18 mouse cellular contexts compared by ENCODE assay signal in the genomic region with DNA sequence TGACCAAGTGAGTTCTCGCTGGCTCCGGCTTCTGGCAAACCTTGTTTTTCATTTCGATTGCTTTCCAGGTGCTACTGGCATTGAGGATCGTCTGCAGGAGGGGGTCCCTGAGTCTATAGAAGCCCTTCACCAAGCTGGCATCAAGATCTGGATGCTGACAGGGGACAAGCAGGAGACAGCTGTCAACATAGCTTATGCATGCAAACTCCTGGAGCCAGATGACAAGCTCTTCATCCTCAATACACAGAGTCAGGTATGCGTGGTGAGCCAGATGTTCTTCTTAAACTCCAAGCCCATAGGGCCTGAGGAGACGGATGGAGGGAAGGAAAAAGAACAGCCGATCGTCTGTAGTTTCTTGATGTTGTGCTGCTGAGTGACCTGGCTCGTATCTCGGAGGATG.
A peak's percentile ranks its signal among the peaks of the same experiment; 100 is the strongest.
DNase-seq lines count a peak whose midpoint lies in the region; ATAC-seq lines count a peak whose summit lies in the region.
"Had no signal": no experiment of that assay in that cellular context is flagged by ENCODE, and none has a peak within 500 bp of the region (broad histone marks: within the 10 kb centered on the region; RNA-seq: fewer than 3 reads in every experiment).

No protein-coding gene starts in this region.

- intact Hi-C loops in gastrocnemius, postnatal 14 days (cut with DNase I; ENCODE audit: low total_unique reads), result no loop called here

- no peaks in the 10 kb centered on the region for H3K9me3 ChIP-seq in embryonic facial prominence, embryonic 15.5 days (replicated peaks)
- no peaks in the 10 kb centered on the region for H3K9me3 ChIP-seq in embryonic facial prominence, embryonic 10.5 days
- H3K9me3 ChIP-seq in hindbrain, embryonic 15.5 days, result no peaks in the 10 kb centered on the region
- no peaks in the 10 kb centered on the region for H3K9me3 ChIP-seq in hindbrain, embryonic 10.5 days
- H3K9me3 ChIP-seq in neural tube, embryonic 15.5 days (replicated peaks), result no peaks in the 10 kb centered on the region
- H3K9me3 ChIP-seq: forebrain, embryonic 10.5 days; heart, embryonic 10.5 days had no signal

- no peak overlapping the region for H3K9ac ChIP-seq in embryonic facial prominence, embryonic 15.5 days
- H3K9ac ChIP-seq in hindbrain, embryonic 15.5 days, result no peak overlapping the region
- H3K9ac ChIP-seq in neural tube, embryonic 15.5 days (replicated peaks), result no peak overlapping the region
- H3K9ac ChIP-seq: hindbrain, embryonic 14.5 days had no signal

- no peaks in the 10 kb centered on the region for H3K27me3 ChIP-seq in embryonic facial prominence, embryonic 15.5 days
- no peaks in the 10 kb centered on the region for H3K27me3 ChIP-seq in embryonic facial prominence, embryonic 10.5 days (replicated peaks; ENCODE audit: low read depth, poor library complexity, severe bottlenecking)
- no peaks in the 10 kb centered on the region for H3K27me3 ChIP-seq in hindbrain, embryonic 15.5 days
- no peaks in the 10 kb centered on the region for H3K27me3 ChIP-seq in hindbrain, embryonic 10.5 days (ENCODE audit: insufficient read depth, poor library complexity, severe bottlenecking)
- H3K27me3 ChIP-seq in neural tube, embryonic 15.5 days (replicated peaks), result no peaks in the 10 kb centered on the region

- ATAC-seq in embryonic facial prominence, embryonic 15.5 days (ENCODE audit: insufficient number of reproducible peaks, low FRiP score, low TSS enrichment, low read depth), result 0 out of 2 replicates have a peak, but pooled peaks have one; percentile 32
- 0 out of 2 replicates have a peak, but pooled peaks have one; percentile 13 for ATAC-seq in hindbrain, embryonic 15.5 days (ENCODE audit: low FRiP score, low read depth)
- ATAC-seq in neural tube, embryonic 15.5 days (ENCODE audit: low FRiP score), result peak; percentile 14; the same call in 1 of the 2 replicates
- ATAC-seq: intestine, postnatal 0 days had no signal

- H3K4me1 ChIP-seq in embryonic facial prominence, embryonic 15.5 days, result no peaks in the 10 kb centered on the region
- no peaks in the 10 kb centered on the region for H3K4me1 ChIP-seq in embryonic facial prominence, embryonic 10.5 days
- no peaks in the 10 kb centered on the region for H3K4me1 ChIP-seq in hindbrain, embryonic 15.5 days (replicated peaks)
- peaks cover under 1% of the 10 kb centered on the region; the same call in 1 of the 2 replicates for H3K4me1 ChIP-seq in hindbrain, embryonic 10.5 days (replicated peaks)
- no peaks in the 10 kb centered on the region for H3K4me1 ChIP-seq in neural tube, embryonic 15.5 days
- H3K4me1 ChIP-seq: forebrain, embryonic 10.5 days had no signal

- 0 out of 2 replicates have a peak overlapping the region, but pooled peaks have one; percentile 13 for H3K27ac ChIP-seq in embryonic facial prominence, embryonic 15.5 days (replicated peaks)
- no peak overlapping the region for H3K27ac ChIP-seq in embryonic facial prominence, embryonic 10.5 days (replicated peaks)
- H3K27ac ChIP-seq in hindbrain, embryonic 15.5 days (replicated peaks), result no peak overlapping the region
- no peak overlapping the region for H3K27ac ChIP-seq in hindbrain, embryonic 10.5 days
- no peak overlapping the region for H3K27ac ChIP-seq in neural tube, embryonic 15.5 days (replicated peaks)
- H3K27ac ChIP-seq in macrophage, result peak overlapping the region; percentile 52
- H3K27ac ChIP-seq: forebrain, embryonic 10.5 days; gastrocnemius, adult 2 months; heart, embryonic 10.5 days; hindbrain, embryonic 14.5 days had no signal

- no peak overlapping the region for H3K4me2 ChIP-seq in embryonic facial prominence, embryonic 15.5 days (replicated peaks)
- H3K4me2 ChIP-seq in hindbrain, embryonic 15.5 days, result no peak overlapping the region
- H3K4me2 ChIP-seq in neural tube, embryonic 15.5 days, result no peak overlapping the region
- H3K4me2 ChIP-seq: hindbrain, embryonic 14.5 days had no signal

- no peaks in the 10 kb centered on the region for H3K79me2 ChIP-seq in macrophage (ENCODE audit: inconsistent target)

- DNase-seq in embryonic facial prominence, embryonic 10.5 days (ENCODE audit: low spot score), result no peak
- no peak for DNase-seq in hindbrain, embryonic 10.5 days (ENCODE audit: low spot score)
- no peak for DNase-seq in neural tube, embryonic 10.5 days (ENCODE audit: extremely low spot score, low spot score)
- DNase-seq in gastrocnemius, postnatal 14 days, result no peak
- DNase-seq: adrenal gland, adult 2 months; adrenal gland, postnatal 25 days; cerebellum, adult 11-12 months; cerebellum, adult 9-11 months; gastrocnemius, adult 2 months had no signal

- H3K4me3 ChIP-seq in embryonic facial prominence, embryonic 15.5 days (replicated peaks), result no peak overlapping the region
- no peak overlapping the region for H3K4me3 ChIP-seq in embryonic facial prominence, embryonic 10.5 days
- no peak overlapping the region for H3K4me3 ChIP-seq in hindbrain, embryonic 15.5 days
- H3K4me3 ChIP-seq in hindbrain, embryonic 10.5 days, result no peak overlapping the region
- no peak overlapping the region for H3K4me3 ChIP-seq in neural tube, embryonic 15.5 days (replicated peaks)
- no peak overlapping the region for H3K4me3 ChIP-seq in macrophage (ENCODE audit: inconsistent target)
- H3K4me3 ChIP-seq: erythroblast, embryonic 14.5 days; forebrain, embryonic 10.5 days; gastrocnemius, adult 2 months; heart, embryonic 10.5 days had no signal

- 73% methylated on average over 10 of the region's 10 CpGs for WGBS in embryonic facial prominence, embryonic 15.5 days
- WGBS in embryonic facial prominence, embryonic 10.5 days, result 91% methylated on average over 10 of the region's 10 CpGs
- 82% methylated on average over 10 of the region's 10 CpGs for WGBS in hindbrain, embryonic 15.5 days
- 88% methylated on average over 10 of the region's 10 CpGs for WGBS in hindbrain, embryonic 10.5 days
- WGBS in neural tube, embryonic 15.5 days, result 83% methylated on average over 10 of the region's 10 CpGs
- WGBS in macrophage (ENCODE audit: missing documents), result 78% methylated on average over 10 of the region's 10 CpGs

- peaks cover 11% of the 10 kb centered on the region; the same call in 1 of the 2 replicates for H3K36me3 ChIP-seq in embryonic facial prominence, embryonic 15.5 days
- peaks cover 18% of the 10 kb centered on the region for H3K36me3 ChIP-seq in embryonic facial prominence, embryonic 10.5 days (replicated peaks)
- no peaks in the 10 kb centered on the region for H3K36me3 ChIP-seq in hindbrain, embryonic 15.5 days
- peaks cover 4% of the 10 kb centered on the region; the same call in 1 of the 2 replicates for H3K36me3 ChIP-seq in hindbrain, embryonic 10.5 days
- H3K36me3 ChIP-seq in neural tube, embryonic 15.5 days, result no peaks in the 10 kb centered on the region
- peaks cover 21% of the 10 kb centered on the region; the same call in 1 of the 2 replicates for H3K36me3 ChIP-seq in macrophage (ENCODE audit: inconsistent target)

Comparison
In these comparisons a context has a peak if more than half of its experiments do, and no peak if none do; other contexts are left out.
1. H3K27ac ChIP-seq: peak in embryonic facial prominence, embryonic 15.5 days (single experiment) and macrophage (single experiment); none in embryonic facial prominence, embryonic 10.5 days (single experiment), hindbrain, embryonic 15.5 days (single experiment), hindbrain, embryonic 10.5 days (single experiment) and neural tube, embryonic 15.5 days (single experiment).
2. Peak in every context shown above with its lines, with median percentiles within 50 percentile points of each other: ATAC-seq.